ENCODE assay signal across 10 mouse cellular contexts in genomic region chr6:18445747-18446146, GRCm38 (mm10).
A peak's percentile ranks its signal among the peaks of the same experiment; 100 is the strongest.
DNase-seq lines count a peak whose midpoint lies in the region; ATAC-seq and TF ChIP-seq lines count a peak whose summit lies in the region.
"Had no signal": no experiment of that assay in that cellular context is flagged by ENCODE, and none has a peak within 500 bp of the region (broad histone marks: within the 10 kb centered on the region; RNA-seq: fewer than 3 reads in every experiment).

No protein-coding gene starts in this region.

- no peaks in the 10 kb centered on the region for H3K36me3 ChIP-seq in forebrain, embryonic 11.5 days (ENCODE audit: control insufficient read depth, insufficient read depth, low read length)
- H3K36me3 ChIP-seq in forebrain, embryonic 10.5 days (replicated peaks), result no peaks in the 10 kb centered on the region
- H3K36me3 ChIP-seq in liver, postnatal 0 days (replicated peaks; ENCODE audit: insufficient read depth, low read length), result no peaks in the 10 kb centered on the region

- H3K4me2 ChIP-seq in forebrain, embryonic 11.5 days (ENCODE audit: low read depth, low read length, severe bottlenecking), result no peak overlapping the region
- no peak overlapping the region for H3K4me2 ChIP-seq in liver, postnatal 0 days (ENCODE audit: low read depth, low read length)
- H3K4me2 ChIP-seq: embryonic facial prominence, embryonic 13.5 days had no signal

- TF ChIP-seq CTCF in liver, postnatal 0 days (IDR thresholded peaks at IDR 0.05; ENCODE audit: low read depth), result no peak

- whole genome bisulfite sequencing in forebrain, embryonic 11.5 days, result 17% methylated on average over 4 of the region's 4 CpGs
- 29% methylated on average over 4 of the region's 4 CpGs for WGBS in forebrain, embryonic 10.5 days
- WGBS in liver, postnatal 0 days (ENCODE audit: insufficient replicate concordance), result 62% methylated on average over 4 of the region's 4 CpGs

- no peak overlapping the region for H3K9ac ChIP-seq in forebrain, embryonic 11.5 days (ENCODE audit: low read length)
- H3K9ac ChIP-seq in liver, postnatal 0 days (replicated peaks), result no peak overlapping the region
- H3K9ac ChIP-seq: embryonic facial prominence, embryonic 13.5 days had no signal

- no peak overlapping the region for H3K4me3 ChIP-seq in forebrain, embryonic 11.5 days (ENCODE audit: low read depth, low read length)
- H3K4me3 ChIP-seq in forebrain, embryonic 10.5 days, result no peak overlapping the region
- no peak overlapping the region for H3K4me3 ChIP-seq in liver, postnatal 0 days (ENCODE audit: low read depth, low read length)
- H3K4me3 ChIP-seq: embryonic facial prominence, embryonic 13.5 days had no signal

- peak; percentile 67 for ATAC-seq in forebrain, embryonic 11.5 days (replicated peaks; ENCODE audit: low FRiP score)
- ATAC-seq in liver, postnatal 0 days, result no peak

- H3K27me3 ChIP-seq in forebrain, embryonic 11.5 days (ENCODE audit: control insufficient read depth, insufficient read depth, low read length), result no peaks in the 10 kb centered on the region
- no peaks in the 10 kb centered on the region for H3K27me3 ChIP-seq in forebrain, embryonic 10.5 days (ENCODE audit: poor library complexity, severe bottlenecking)
- no peaks in the 10 kb centered on the region for H3K27me3 ChIP-seq in liver, postnatal 0 days (ENCODE audit: insufficient read depth, low read length)
- H3K27me3 ChIP-seq: embryonic facial prominence, embryonic 13.5 days had no signal

- peak overlapping the region; percentile 18; the same call in 1 of the 2 replicates for H3K27ac ChIP-seq in forebrain, embryonic 11.5 days (ENCODE audit: low read depth, low read length)
- H3K27ac ChIP-seq in forebrain, embryonic 10.5 days, result no peak overlapping the region
- H3K27ac ChIP-seq in liver, postnatal 0 days (ENCODE audit: low read depth), result no peak overlapping the region
- H3K27ac ChIP-seq: embryonic facial prominence, embryonic 13.5 days had no signal

- H3K4me1 ChIP-seq in forebrain, embryonic 11.5 days (replicated peaks; ENCODE audit: control insufficient read depth, insufficient read depth, low read length), result peaks cover 4% of the 10 kb centered on the region; the same call in 1 of the 2 replicates
- peaks cover 19% of the 10 kb centered on the region for H3K4me1 ChIP-seq in forebrain, embryonic 10.5 days
- H3K4me1 ChIP-seq in liver, postnatal 0 days (ENCODE audit: insufficient read depth), result no peaks in the 10 kb centered on the region
- H3K4me1 ChIP-seq: embryonic facial prominence, embryonic 13.5 days had no signal

- H3K9me3 ChIP-seq in forebrain, embryonic 11.5 days (ENCODE audit: control insufficient read depth, low read length), result no peaks in the 10 kb centered on the region
- H3K9me3 ChIP-seq in forebrain, embryonic 10.5 days, result no peaks in the 10 kb centered on the region
- no peaks in the 10 kb centered on the region for H3K9me3 ChIP-seq in liver, postnatal 0 days (ENCODE audit: low read length)
- H3K9me3 ChIP-seq: embryonic facial prominence, embryonic 13.5 days had no signal

- TF ChIP-seq EP300 in liver, postnatal 0 days (IDR thresholded peaks at IDR 0.05; ENCODE audit: low read depth), result no peak

- DNase-seq in forebrain, embryonic 11.5 days (ENCODE audit: low spot score), result no peak
- DNase-seq in forebrain, embryonic 10.5 days (ENCODE audit: extremely low spot score, low spot score), result no peak
- DNase-seq in Muller cell, postnatal 12 days (ENCODE audit: inconsistent ontology term), result peak; percentile 92
- peak; percentile 26 to 41 for DNase-seq in cerebellum, postnatal 25 days
- peak; percentile 70 for DNase-seq in layer of hippocampus, adult 9-10 months (ENCODE audit: low spot score)
- DNase-seq in liver, postnatal 0 days, result no peak
- DNase-seq in embryo, embryonic 11 days, result no peak
- no peak for DNase-seq in thymus, postnatal 4 days
- DNase-seq: lung, postnatal 14 days had no signal

Comparison
In these comparisons a context has a peak if more than half of its experiments do, and no peak if none do; other contexts are left out.
1. DNase-seq: peak in Muller cell, postnatal 12 days (single experiment), cerebellum, postnatal 25 days (2 of 2) and layer of hippocampus, adult 9-10 months (single experiment); none in forebrain, embryonic 11.5 days (single experiment), forebrain, embryonic 10.5 days (single experiment), liver, postnatal 0 days (single experiment), embryo, embryonic 11 days (single experiment) and thymus, postnatal 4 days (single experiment).